Mouse (Mus musculus) CD4-positive, CD25-positive, alpha-beta regulatory T cell (primary cell): ENCODE results near the gene Apol7e. TPM values are rescaled to one million over a fixed set of nuclear protein-coding genes. Genes with fewer than 3 reads are reported as not detected.

Experiments used
- polyA plus RNA-seq: library from polyadenylated mRNA; unstranded; fragments of 100-300 nt; shearing (Covaris generic); gene quantifications from one replicate; pipeline ENCODE4 v1.2.1, GENCODE M21; 2017

The Apol7e gene
- 86.8 TPM for polyA plus RNA-seq

DNA sequence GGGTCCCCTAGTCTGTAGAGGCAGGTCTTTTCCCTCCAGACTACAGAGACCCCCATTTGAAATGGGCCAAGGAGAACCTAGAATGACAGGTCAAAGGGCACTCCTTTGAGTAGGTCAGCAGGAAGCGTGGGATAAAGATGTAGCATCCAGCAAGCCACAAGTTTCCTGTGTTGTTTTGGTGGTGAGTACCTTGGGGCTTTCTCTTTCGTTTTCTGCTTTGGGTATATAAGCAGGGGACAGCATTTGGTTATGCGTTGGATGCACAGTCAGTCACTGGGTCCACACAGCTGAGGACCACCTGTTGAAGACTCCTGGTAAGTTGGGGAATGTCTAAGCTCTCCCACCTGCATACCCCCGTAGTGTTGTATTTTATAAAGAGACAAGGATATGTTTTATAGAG lies at the start of gene Apol7e:
TSS of gene Apol7e (plus strand) at position 202 of the 400 bp plus-strand sequence.

DNA sequence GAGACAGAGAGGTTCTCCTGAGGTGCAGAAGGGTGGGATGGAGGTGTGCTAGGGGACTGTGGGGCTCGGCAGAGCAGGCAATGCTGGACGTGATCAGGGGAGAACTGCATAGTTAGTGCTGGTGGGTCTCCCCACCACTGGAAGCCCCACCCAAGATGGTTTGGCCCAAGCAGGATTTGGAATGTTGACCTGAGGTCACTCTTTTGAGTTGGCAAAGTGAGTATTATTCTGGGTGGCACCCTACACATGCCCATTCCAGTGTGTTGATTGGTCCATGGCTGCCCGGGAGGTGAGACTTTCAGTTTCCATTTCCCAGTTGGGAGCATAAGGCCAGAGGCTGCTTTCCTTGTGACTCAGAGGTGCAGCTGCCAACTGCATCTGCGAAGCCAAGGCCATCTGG lies 30.1 kb downstream of the Apol7e start, which contains the start of gene Apol9b:
TSS of gene Apol9b (plus strand) at position 301 of the 400 bp plus-strand sequence.

DNA sequence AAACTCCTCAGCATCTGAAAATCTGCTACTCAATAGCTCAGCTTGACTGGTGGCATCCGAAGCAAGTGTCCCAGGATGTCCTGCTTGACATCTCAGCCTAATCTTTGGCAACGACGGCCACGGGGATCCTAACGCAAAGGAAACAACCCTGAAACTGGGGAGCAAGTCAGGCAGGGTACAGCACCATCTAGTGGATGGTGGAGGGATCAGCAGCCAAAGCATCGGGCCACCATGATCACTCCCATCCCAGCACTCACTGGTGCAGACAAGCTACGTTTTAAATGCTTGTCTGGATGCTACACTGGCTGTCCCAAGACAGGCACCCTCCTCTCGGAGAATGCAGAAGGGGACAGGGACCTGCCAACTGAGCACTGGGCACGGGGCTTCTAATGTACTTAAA lies 58.2 kb downstream of the Apol7e start, which contains the start of gene Apol8:
TSS of gene Apol8 (minus strand) at position 156 of the 400 bp plus-strand sequence.

Other genes starting within 250 kb of the Apol7e start
- 0.14 TPM for gene Apol10a, start 221.8 kb upstream of the Apol7e start, polyA plus RNA-seq
- gene Apol11a, start 190.6 kb upstream of the Apol7e start, polyA plus RNA-seq, result 0.11 TPM
- 0.69 TPM for gene Apol7c, start 165.5 kb upstream of the Apol7e start, polyA plus RNA-seq
- not detected for gene 1700025B11Rik, start 137.0 kb upstream of the Apol7e start, polyA plus RNA-seq
- gene Apol10b, start 102.7 kb upstream of the Apol7e start, polyA plus RNA-seq, result 2.4 TPM
- gene Gm36245, start 99.6 kb upstream of the Apol7e start, polyA plus RNA-seq, result not detected
- 0.26 TPM for gene Apol11b, start 55.6 kb upstream of the Apol7e start, polyA plus RNA-seq
- gene Apol9b, start 30.2 kb downstream of the Apol7e start, polyA plus RNA-seq, result 59.4 TPM
- 0.39 TPM for gene Apol8, start 58.1 kb downstream of the Apol7e start, polyA plus RNA-seq
- 306 TPM for gene Myh9, start 143.3 kb downstream of the Apol7e start, polyA plus RNA-seq
- gene Txn2, start 230.1 kb downstream of the Apol7e start, polyA plus RNA-seq, result 234 TPM